Mouse (Mus musculus): Measurements from ENCODE around the gene Tnpo1. TPM values are rescaled to one million over a fixed set of nuclear protein-coding genes. Genes with fewer than 3 reads are reported as not detected.

Gene Tnpo1
- polyA plus RNA-seq, 1 experiment: 15.2 TPM

GRCm38 (mm10) chr13:98910801-98911200 lies 15.4 kb downstream of the Tnpo1 start:
- no peak for DNase-seq (ENCODE audit: low read depth in 1 of 2, low spot score in 2 of 2)
- no peak for TF ChIP-seq CTCF (IDR thresholded peaks at IDR 0.05; ENCODE audit: extremely low read depth, insufficient read depth, insufficient read length, insufficient replicate concordance)
- no peak for TF ChIP-seq POLR2A (IDR thresholded peaks at IDR 0.05; ENCODE audit: low read depth, low read length)
- 93% methylated on average over 3 of the region's 3 CpGs for WGBS

GRCm38 (mm10) chr13:98904608-98905007 lies 21.6 kb downstream of the Tnpo1 start:
- 64% methylated on average over 2 of the region's 2 CpGs for WGBS
- no peaks in the 10 kb centered on the region for H3K27me3 ChIP-seq (ENCODE audit: control insufficient read depth, insufficient read depth, low read length)
- H3K4me3 ChIP-seq (ENCODE audit: extremely low read depth, insufficient read depth, insufficient read length): no peak overlapping the region
- H3K27ac ChIP-seq (ENCODE audit: insufficient read depth, low read length): no peak overlapping the region
- no peak for DNase-seq (ENCODE audit: low read depth in 1 of 2, low spot score in 2 of 2)
- H3K4me1 ChIP-seq (ENCODE audit: control insufficient read depth, insufficient read depth, insufficient read length): peaks cover 3% of the 10 kb centered on the region; the same call in 1 of the 2 replicates
- no peaks in the 10 kb centered on the region; the same call in 1 of the 2 replicates for H3K36me3 ChIP-seq (ENCODE audit: control insufficient read depth, insufficient read depth, low read length)
- TF ChIP-seq CTCF (IDR thresholded peaks at IDR 0.05; ENCODE audit: extremely low read depth, insufficient read depth, insufficient read length, insufficient replicate concordance) (no peak), POLR2A (IDR thresholded peaks at IDR 0.05; ENCODE audit: low read depth, low read length) (no peak)

More at GRCm38 (mm10) chr13:98910801-98911200, 15.4 kb downstream of the Tnpo1 start:
- Histone ChIP-seq H3K4me1 (ENCODE audit: control insufficient read depth, insufficient read depth, insufficient read length) (peaks cover 11% of the 10 kb centered on the region; the same call in 1 of the 2 replicates), H3K36me3 (ENCODE audit: control insufficient read depth, insufficient read depth, low read length) (peaks cover 4% of the 10 kb centered on the region; the same call in 1 of the 2 replicates), H3K4me3 (ENCODE audit: extremely low read depth, insufficient read depth, insufficient read length) (no peak overlapping the region), H3K27ac (ENCODE audit: insufficient read depth, low read length) (no peak overlapping the region), H3K27me3 (ENCODE audit: control insufficient read depth, insufficient read depth, low read length) (no peaks in the 10 kb centered on the region)

- H3K27me3 ChIP-seq (ENCODE audit: control insufficient read depth, insufficient read depth, low read length): no peaks in the 10 kb centered on the region
- H3K4me1 ChIP-seq (ENCODE audit: control insufficient read depth, insufficient read depth, insufficient read length): peaks cover 3% of the 10 kb centered on the region; the same call in 1 of the 2 replicates
- H3K36me3 ChIP-seq (ENCODE audit: control insufficient read depth, insufficient read depth, low read length): no peaks in the 10 kb centered on the region; the same call in 1 of the 2 replicates
- no peak overlapping the region for H3K27ac ChIP-seq (ENCODE audit: insufficient read depth, low read length)
- no peak overlapping the region for H3K4me3 ChIP-seq (ENCODE audit: extremely low read depth, insufficient read depth, insufficient read length)
- no peak for TF ChIP-seq POLR2A (IDR thresholded peaks at IDR 0.05; ENCODE audit: low read depth, low read length)
- TF ChIP-seq CTCF (IDR thresholded peaks at IDR 0.05; ENCODE audit: extremely low read depth, insufficient read depth, insufficient read length, insufficient replicate concordance): no peak
- WGBS: 38% methylated on average over 8 of the region's 8 CpGs
- DNase-seq (ENCODE audit: low read depth in 1 of 2, low spot score in 2 of 2): no peak
Measured at GRCm38 (mm10) chr13:98902366-98903025, 23.7 kb downstream of the Tnpo1 start.

GRCm38 (mm10) chr13:98899550-98899949 lies 26.6 kb downstream of the Tnpo1 start:
- H3K4me3 ChIP-seq (ENCODE audit: extremely low read depth, insufficient read depth, insufficient read length): no peak overlapping the region
- H3K27me3 ChIP-seq (ENCODE audit: control insufficient read depth, insufficient read depth, low read length): no peaks in the 10 kb centered on the region
- no peaks in the 10 kb centered on the region for H3K36me3 ChIP-seq (ENCODE audit: control insufficient read depth, insufficient read depth, low read length)
- no peak for DNase-seq (ENCODE audit: low read depth in 1 of 2, low spot score in 2 of 2)
- WGBS: 85% methylated on average over 3 of the region's 3 CpGs
- no peak overlapping the region for H3K27ac ChIP-seq (ENCODE audit: insufficient read depth, low read length)
- TF ChIP-seq POLR2A (IDR thresholded peaks at IDR 0.05; ENCODE audit: low read depth, low read length) (no peak), CTCF (IDR thresholded peaks at IDR 0.05; ENCODE audit: extremely low read depth, insufficient read depth, insufficient read length, insufficient replicate concordance) (no peak)
- peaks cover 3% of the 10 kb centered on the region; the same call in 1 of the 2 replicates for H3K4me1 ChIP-seq (ENCODE audit: control insufficient read depth, insufficient read depth, insufficient read length)

- TF ChIP-seq POLR2A (IDR thresholded peaks at IDR 0.05; ENCODE audit: low read depth, low read length) (no peak), CTCF (IDR thresholded peaks at IDR 0.05; ENCODE audit: extremely low read depth, insufficient read depth, insufficient read length, insufficient replicate concordance) (no peak)
- Histone ChIP-seq H3K27ac (ENCODE audit: insufficient read depth, low read length) (no peak overlapping the region), H3K27me3 (ENCODE audit: control insufficient read depth, insufficient read depth, low read length) (no peaks in the 10 kb centered on the region), H3K4me1 (ENCODE audit: control insufficient read depth, insufficient read depth, insufficient read length) (peaks cover 4% of the 10 kb centered on the region; the same call in 1 of the 2 replicates), H3K36me3 (ENCODE audit: control insufficient read depth, insufficient read depth, low read length) (no peaks in the 10 kb centered on the region), H3K4me3 (ENCODE audit: extremely low read depth, insufficient read depth, insufficient read length) (no peak overlapping the region)
- whole genome bisulfite sequencing: 84% methylated on average over 5 of the region's 5 CpGs
- no peak for DNase-seq (ENCODE audit: low read depth in 1 of 2, low spot score in 2 of 2)
Measured at GRCm38 (mm10) chr13:98897577-98897976, 28.6 kb downstream of the Tnpo1 start.

GRCm38 (mm10) chr13:98896434-98897126 lies 29.6 kb downstream of the Tnpo1 start:
- no peak overlapping the region for H3K4me3 ChIP-seq (ENCODE audit: extremely low read depth, insufficient read depth, insufficient read length)
- H3K36me3 ChIP-seq (ENCODE audit: control insufficient read depth, insufficient read depth, low read length): no peaks in the 10 kb centered on the region
- H3K4me1 ChIP-seq (ENCODE audit: control insufficient read depth, insufficient read depth, insufficient read length): peaks cover 2% of the 10 kb centered on the region; the same call in 1 of the 2 replicates
- TF ChIP-seq POLR2A (IDR thresholded peaks at IDR 0.05; ENCODE audit: low read depth, low read length) (no peak), CTCF (IDR thresholded peaks at IDR 0.05; ENCODE audit: extremely low read depth, insufficient read depth, insufficient read length, insufficient replicate concordance) (no peak)
- peak in 1 of 2 experiments; percentile 23 for DNase-seq (ENCODE audit: low read depth in 1 of 2, low spot score in 2 of 2)
- no peaks in the 10 kb centered on the region for H3K27me3 ChIP-seq (ENCODE audit: control insufficient read depth, insufficient read depth, low read length)
- WGBS: 49% methylated on average over 7 of the region's 7 CpGs
- H3K27ac ChIP-seq (ENCODE audit: insufficient read depth, low read length): no peak overlapping the region
